Mouse (Mus musculus) B cell, adult 62 days (primary cell): ENCODE data around the gene Tmem248. TPM values are rescaled to one million over a fixed set of nuclear protein-coding genes. Genes with fewer than 3 reads are reported as not detected.

Experiments
- total RNA-seq: library from RNA; stranded (reverse); gene quantifications from 4 replicates; pipeline ENCODE4 v1.2.4, GENCODE M21; 2023

Gene Tmem248
- 60.6 to 76.6 TPM (median 67.5 TPM) in 4 replicates for total RNA-seq

DNA sequence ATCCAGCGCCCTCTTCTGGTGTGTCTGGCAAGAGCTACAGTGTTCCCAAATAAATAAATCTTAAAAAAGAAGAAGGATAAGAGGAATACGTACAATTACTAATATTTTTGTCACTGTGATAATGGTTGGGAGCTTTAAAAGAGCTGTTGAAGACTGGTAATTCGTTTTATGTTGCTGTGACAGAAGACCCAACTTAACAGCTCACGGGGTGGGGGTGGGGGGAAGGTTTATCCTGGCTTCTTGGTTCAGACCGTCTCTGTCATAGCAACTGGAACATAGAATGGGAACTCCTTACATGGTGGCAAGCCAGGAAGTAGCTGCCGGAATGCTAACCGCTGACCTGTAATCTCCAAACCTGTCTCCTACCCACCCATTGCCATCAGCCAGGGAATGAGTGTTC is at the start of gene Tmem248:
TSS of gene Tmem248 (plus strand) at position 301 of the 400 bp plus-strand sequence.

DNA sequence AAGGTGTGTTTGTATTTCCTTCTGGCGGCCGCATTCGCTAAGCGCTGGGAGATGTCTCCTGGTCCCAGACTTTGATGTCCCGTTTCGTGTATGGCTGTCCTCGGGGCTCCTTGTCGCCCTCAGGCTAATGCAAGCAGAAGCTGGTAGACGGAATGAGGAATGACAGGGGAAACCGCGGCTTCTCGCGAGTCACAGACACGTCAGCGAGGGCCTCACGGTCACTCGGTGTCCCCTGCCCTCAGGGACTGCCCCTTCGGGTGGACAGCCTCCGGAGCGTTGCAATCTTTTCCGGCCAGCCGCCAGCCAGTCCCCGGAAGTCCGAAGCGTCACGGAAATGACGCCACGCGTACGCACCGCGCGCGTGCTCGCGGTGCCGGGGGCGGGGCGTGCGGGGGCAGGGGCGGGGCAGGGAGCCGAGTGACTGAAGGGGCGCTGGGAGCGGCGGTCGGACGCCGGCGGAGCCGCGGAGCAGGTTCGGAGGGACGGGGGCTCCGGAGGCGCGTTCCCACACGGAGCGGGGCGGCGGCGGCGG is 45.4 kb upstream of the Tmem248 start, which contains the start of gene Rabgef1:
TSS of gene Rabgef1 (plus strand) at position 376 of the 532 bp plus-strand sequence.

DNA sequence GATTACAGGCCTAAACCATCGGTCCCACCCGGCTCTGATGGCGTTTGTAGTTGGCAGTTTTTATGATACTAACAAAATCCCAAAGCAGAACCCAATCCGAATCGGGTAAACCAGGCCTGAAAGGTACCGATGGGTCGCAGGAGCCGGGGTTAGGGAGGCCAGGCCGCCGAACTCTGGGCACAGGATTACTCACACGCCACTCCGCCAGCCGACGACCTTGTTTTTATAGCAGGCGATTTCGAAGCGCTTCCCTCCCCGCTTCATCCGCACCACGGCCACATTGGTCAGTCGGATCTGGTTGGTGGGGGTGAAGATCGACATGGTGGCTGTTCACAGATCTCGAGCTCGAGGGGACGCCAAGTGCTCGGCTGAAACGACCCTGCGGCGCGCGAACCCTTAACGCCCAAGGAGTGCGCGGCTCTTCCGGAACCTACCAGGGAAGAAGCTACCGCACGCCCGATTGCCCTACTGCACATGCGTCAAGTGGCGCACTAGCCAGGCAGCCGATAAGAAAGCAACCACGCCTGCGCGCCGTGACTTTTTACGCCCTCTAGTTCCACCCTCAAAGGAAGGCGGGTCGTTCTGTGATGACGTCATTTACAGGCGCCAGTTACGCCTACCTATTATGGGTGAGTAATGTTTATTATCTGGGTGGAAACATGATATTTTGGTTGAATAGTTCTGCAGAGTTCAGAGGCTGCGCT is 38.3 kb downstream of the Tmem248 start, which contains the start of the genes Sbds and Tyw1:
TSS of gene Sbds (minus strand) at position 514 of the 704 bp plus-strand sequence.
TSS of gene Tyw1 (plus strand) at position 603 of the 704 bp plus-strand sequence.

Other genes starting within 250 kb of the Tmem248 start
- 27.6 to 32.9 TPM (median 30.2 TPM) in 4 replicates for gene Gusb, start 214.0 kb upstream of the Tmem248 start, total RNA-seq
- 15.4 to 20.7 TPM (median 16.7 TPM) in 4 replicates for gene Asl, start 187.8 kb upstream of the Tmem248 start, total RNA-seq
- gene Crcp, start 187.8 kb upstream of the Tmem248 start, total RNA-seq = 23.7 to 27.2 TPM (median 26.9 TPM) in 4 replicates
- 33.8 to 42.7 TPM (median 39.5 TPM) in 4 replicates for gene Tpst1, start 143.8 kb upstream of the Tmem248 start, total RNA-seq
- 2.6 to 3.7 TPM (median 3.3 TPM) in 4 replicates for gene Kctd7, start 72.2 kb upstream of the Tmem248 start, total RNA-seq
- 78.7 to 89.0 TPM (median 87.8 TPM) in 4 replicates for gene Rabgef1, start 45.3 kb upstream of the Tmem248 start, total RNA-seq
- 105 to 119 TPM (median 113 TPM) in 4 replicates for gene Sbds, start 38.4 kb downstream of the Tmem248 start, total RNA-seq
- 23.8 to 31.6 TPM (median 26.5 TPM) in 4 replicates for gene Tyw1, start 38.5 kb downstream of the Tmem248 start, total RNA-seq
- gene Caln1, start 152.4 kb downstream of the Tmem248 start, total RNA-seq = not detected in 4 replicates
- gene A330070K13Rik, start 167.6 kb downstream of the Tmem248 start, total RNA-seq = not detected in 4 replicates